Mouse (Mus musculus) megakaryocyte, embryonic 14.5 days (primary cell): Measurements from ENCODE around the gene Klhl3.

Experiments used
- FLI1 ChIP-seq: IDR thresholded peaks from 2 replicates; pipeline ENCODE4 v1.6.1; 2012; ENCODE audit warnings: low read length, inconsistent platforms, mixed read lengths
- GATA1 ChIP-seq: IDR thresholded peaks from 3 replicates; pipeline ENCODE4 v1.6.1; 2012; ENCODE audit warnings: mixed read lengths, low read length, inconsistent platforms, borderline replicate concordance

GRCm38 (mm10) chr13:58128396-58128767 is 15.0 kb upstream of the Klhl3 start, which contains the start of gene Hnrnpa0:
- no peak for TF ChIP-seq GATA1
- no peak for TF ChIP-seq FLI1
